Mouse (Mus musculus) inflammation-experienced regulatory T-cells, adult 6 months (primary cell): ENCODE measurements at regions not wholly inside any gene's neighbourhood (a gene's known extent, or its start where the extent isn't known, plus 50 kb on each side); places are given as distances from the start of the nearest gene placed in this dataset.

ENCODE experiments used
- ATAC-seq: one replicate; pipeline ENCODE4 v1.8.0; 2017

- ATAC-seq: no peak
Measured at GRCm38 (mm10) chr14:62117532-62117931, 174.9 kb upstream of the Rnaseh2b start.

GRCm38 (mm10) chr14:62118542-62118953 is 173.8 kb upstream of the Rnaseh2b start:
- ATAC-seq: peak; percentile 81

- no peak for ATAC-seq
Measured at GRCm38 (mm10) chr14:62128918-62129317, 163.5 kb upstream of the Rnaseh2b start.

- ATAC-seq: no peak
Measured at GRCm38 (mm10) chr14:62132353-62132816, 160.0 kb upstream of the Rnaseh2b start.

GRCm38 (mm10) chr14:62137981-62138380 is 154.4 kb upstream of the Rnaseh2b start:
- ATAC-seq: no peak

GRCm38 (mm10) chr14:62144385-62145030 is 147.9 kb upstream of the Rnaseh2b start:
- ATAC-seq: no peak

- no peak for ATAC-seq
Measured at GRCm38 (mm10) chr14:62157038-62157716, 135.2 kb upstream of the Rnaseh2b start.

- ATAC-seq: no peak
Measured at GRCm38 (mm10) chr14:62159690-62160089, 132.7 kb upstream of the Rnaseh2b start.

GRCm38 (mm10) chr14:62163120-62163796 is 129.1 kb upstream of the Rnaseh2b start:
- no peak for ATAC-seq

- no peak for ATAC-seq
Measured at GRCm38 (mm10) chr14:62164918-62165317, 127.5 kb upstream of the Rnaseh2b start.

GRCm38 (mm10) chr14:62166006-62166405 is 126.4 kb upstream of the Rnaseh2b start:
- ATAC-seq: no peak

- no peak for ATAC-seq
Measured at GRCm38 (mm10) chr14:62166596-62166995, 125.8 kb upstream of the Rnaseh2b start.

GRCm38 (mm10) chr14:62167090-62167489 is 125.3 kb upstream of the Rnaseh2b start:
- no peak for ATAC-seq

- ATAC-seq: no peak
Measured at GRCm38 (mm10) chr14:62168711-62169110, 123.7 kb upstream of the Rnaseh2b start.

- no peak for ATAC-seq
Measured at GRCm38 (mm10) chr14:62170385-62170784, 122.0 kb upstream of the Rnaseh2b start.

- ATAC-seq: no peak
Measured at GRCm38 (mm10) chr14:62171256-62172047, 120.9 kb upstream of the Rnaseh2b start.

GRCm38 (mm10) chr14:62173835-62174530 is 118.4 kb upstream of the Rnaseh2b start:
- no peak for ATAC-seq

GRCm38 (mm10) chr14:62175384-62176048 is 116.9 kb upstream of the Rnaseh2b start:
- no peak for ATAC-seq

GRCm38 (mm10) chr14:62177509-62177908 is 114.9 kb upstream of the Rnaseh2b start:
- no peak for ATAC-seq

GRCm38 (mm10) chr14:62187360-62187759 is 105.0 kb upstream of the Rnaseh2b start:
- ATAC-seq: no peak

- ATAC-seq: no peak
Measured at GRCm38 (mm10) chr14:62188147-62188885, 104.1 kb upstream of the Rnaseh2b start.
